Mouse (Mus musculus): ENCODE results near the gene Ly6g6e. TPM values are rescaled to one million over a fixed set of nuclear protein-coding genes. Genes with fewer than 3 reads are reported as not detected.
A peak's percentile ranks its signal among the peaks of the same experiment; 100 is the strongest.

The Ly6g6e gene
- polyA plus RNA-seq, 1 experiment from 2014 or later = 10.1 TPM

DNA sequence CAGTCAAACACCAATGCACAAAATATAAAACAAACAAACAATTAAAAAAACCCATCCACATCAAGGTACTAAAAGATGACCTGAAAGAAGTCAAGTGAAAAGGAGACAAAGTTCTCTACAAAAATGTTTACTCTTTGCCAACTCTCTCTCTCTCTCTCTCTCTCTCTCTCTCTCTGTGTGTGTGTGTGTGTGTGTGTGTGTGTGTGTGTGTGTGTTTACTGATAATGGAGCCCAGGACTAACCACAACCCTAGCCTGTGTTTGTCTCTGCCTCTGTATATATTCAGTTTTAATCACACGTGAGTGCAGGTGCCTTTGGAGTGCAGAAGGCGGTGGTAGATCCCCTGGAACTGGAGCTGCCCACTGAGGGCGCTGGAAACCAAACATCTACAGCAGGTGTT lies 19.6 kb upstream of the Ly6g6e start:
- no peak overlapping the region for H3K4me2 ChIP-seq (ENCODE audit: low read length)
- ATAC-seq (no peak), DNase-seq (ENCODE audit: low spot score) (no peak)
- H3K4me1 ChIP-seq (ENCODE audit: control insufficient read depth, insufficient read depth, low read length) = peaks cover 16% of the 10 kb centered on the region
- no peak overlapping the region for H3K27ac ChIP-seq (ENCODE audit: low read depth, low read length)
- H3K27me3 ChIP-seq (replicated peaks; ENCODE audit: control insufficient read depth, insufficient read depth, low read length) = no peaks in the 10 kb centered on the region
- no peak overlapping the region for H3K9ac ChIP-seq (ENCODE audit: low read length)
- no peak overlapping the region for H3K4me3 ChIP-seq (ENCODE audit: low read depth, low read length)
- WGBS = 83% methylated on average over 3 of the region's 3 CpGs
- peaks cover 66% of the 10 kb centered on the region for H3K36me3 ChIP-seq (ENCODE audit: control insufficient read depth, insufficient read depth, low read length)
- no peaks in the 10 kb centered on the region for H3K9me3 ChIP-seq (replicated peaks; ENCODE audit: control insufficient read depth, low read length)

DNA sequence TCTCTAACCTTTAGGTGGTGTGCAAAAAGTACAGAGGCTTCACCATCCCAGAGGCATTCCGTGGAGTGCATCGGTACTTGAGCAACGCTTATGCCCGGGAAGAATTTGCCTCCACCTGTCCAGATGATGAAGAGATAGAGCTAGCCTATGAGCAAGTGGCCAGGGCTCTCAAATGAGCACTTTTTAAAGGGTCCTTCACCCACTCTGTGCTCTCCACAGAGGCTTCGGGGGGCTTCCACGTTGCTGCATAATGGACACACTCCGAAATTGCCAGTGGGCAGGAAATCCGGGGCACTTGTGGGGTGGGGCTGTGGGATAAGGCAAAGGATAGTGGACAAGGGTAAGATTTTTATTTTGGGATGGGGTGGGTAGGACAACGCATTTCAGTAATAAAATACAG lies 18.4 kb upstream of the Ly6g6e start:
- peak overlapping the region; percentile 93; the same call in 1 of the 2 replicates for H3K27ac ChIP-seq (ENCODE audit: low read depth, low read length)
- WGBS = 75% methylated on average over 9 of the region's 9 CpGs
- peaks cover 68% of the 10 kb centered on the region for H3K36me3 ChIP-seq (ENCODE audit: control insufficient read depth, insufficient read depth, low read length)
- H3K4me3 ChIP-seq (ENCODE audit: low read depth, low read length) = peak overlapping the region; percentile 70; the same call in 1 of the 2 replicates
- H3K9me3 ChIP-seq (replicated peaks; ENCODE audit: control insufficient read depth, low read length) = no peaks in the 10 kb centered on the region
- peak overlapping the region; percentile 89 for H3K9ac ChIP-seq (ENCODE audit: low read length)
- no peaks in the 10 kb centered on the region for H3K27me3 ChIP-seq (replicated peaks; ENCODE audit: control insufficient read depth, insufficient read depth, low read length)
- H3K4me2 ChIP-seq (ENCODE audit: low read length) = peak overlapping the region; percentile 94
- ATAC-seq (no peak), DNase-seq (ENCODE audit: low spot score) (no peak)
- H3K4me1 ChIP-seq (ENCODE audit: control insufficient read depth, insufficient read depth, low read length) = peaks cover 13% of the 10 kb centered on the region

DNA sequence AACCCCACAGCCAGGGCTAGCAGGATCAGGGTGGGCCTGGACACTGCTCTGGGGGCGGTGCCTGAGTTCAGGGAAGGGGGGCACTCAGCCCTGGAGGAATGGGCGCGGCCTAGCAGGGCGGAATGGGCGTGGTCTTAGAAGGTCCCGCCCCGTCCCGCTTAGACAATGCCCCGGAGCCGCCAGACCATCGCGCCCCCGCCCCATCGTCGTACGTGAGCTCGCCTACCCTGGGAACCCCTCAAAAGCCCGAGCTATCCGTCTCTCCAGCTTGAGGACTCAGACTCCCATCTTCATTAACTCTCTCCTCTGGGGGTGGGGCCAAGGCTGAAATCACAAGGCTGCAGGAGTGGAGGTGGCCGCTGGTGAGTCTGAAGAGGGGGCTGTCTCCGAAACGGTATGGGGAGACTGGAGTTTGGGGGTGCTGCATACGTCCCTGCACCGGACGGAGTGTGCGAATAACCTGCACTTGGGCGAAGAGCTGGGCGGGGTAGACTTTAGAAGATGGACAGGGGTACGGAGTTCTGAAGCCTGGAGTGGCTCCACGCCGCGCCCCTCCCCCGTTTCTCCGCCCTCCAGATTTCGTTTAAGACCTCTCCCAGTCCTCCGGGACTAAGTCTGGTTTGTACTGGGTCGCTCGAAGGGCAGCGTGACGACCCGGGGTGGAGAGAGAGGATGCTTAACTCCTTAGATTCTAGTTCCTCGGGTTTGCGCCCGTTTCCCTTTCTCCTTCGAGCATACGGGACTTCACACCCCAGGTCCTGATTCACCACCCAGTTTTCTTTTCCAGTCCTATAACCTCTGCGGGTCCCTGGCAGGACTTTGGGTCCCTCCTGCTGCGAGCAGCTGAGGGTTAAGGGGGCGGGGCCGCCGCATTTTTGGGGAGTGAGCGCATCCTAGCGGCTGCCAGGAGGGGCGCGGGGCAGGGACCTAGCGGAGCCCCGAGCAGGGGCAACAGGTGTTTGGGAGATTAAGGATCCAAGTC lies 17.5 kb upstream of the Ly6g6e start, which contains the start of gene Ddah2:
Ddah2 (plus strand) TSS at position 125 of the 982 bp plus-strand sequence.
- WGBS = under 1% methylated on average over 57 of the region's 57 CpGs
- DNase-seq (ENCODE audit: low spot score) = peak; percentile 95
- H3K36me3 ChIP-seq (ENCODE audit: control insufficient read depth, insufficient read depth, low read length) = peaks cover 64% of the 10 kb centered on the region

DNA sequence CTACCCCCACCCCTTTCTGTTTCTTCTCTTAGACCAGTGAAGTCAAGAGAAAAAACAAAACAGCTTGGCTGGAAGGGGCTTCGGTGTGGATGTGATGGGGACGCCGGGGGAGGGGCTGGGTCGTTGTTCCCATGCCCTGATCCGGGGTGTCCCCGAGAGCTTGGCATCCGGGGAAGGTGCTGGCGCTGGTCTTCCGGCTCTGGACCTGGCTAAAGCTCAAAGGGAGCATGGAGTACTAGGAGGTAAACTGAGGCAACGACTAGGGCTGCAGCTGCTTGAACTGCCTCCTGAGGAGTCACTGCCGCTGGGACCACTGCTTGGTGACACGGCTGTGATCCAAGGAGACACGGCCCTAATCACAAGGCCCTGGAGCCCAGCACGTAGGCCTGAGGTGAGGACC lies 16.6 kb upstream of the Ly6g6e start:
- peak overlapping the region; percentile 70 for H3K4me3 ChIP-seq (ENCODE audit: low read depth, low read length)
- peaks cover 59% of the 10 kb centered on the region for H3K36me3 ChIP-seq (ENCODE audit: control insufficient read depth, insufficient read depth, low read length)
- H3K4me1 ChIP-seq (ENCODE audit: control insufficient read depth, insufficient read depth, low read length) = peaks cover 15% of the 10 kb centered on the region
- ATAC-seq (peak; percentile 1; the same call in 1 of the 2 replicates), DNase-seq (ENCODE audit: low spot score) (no peak)
- H3K9ac ChIP-seq (ENCODE audit: low read length) = peak overlapping the region; percentile 89
- WGBS = 20% methylated on average over 14 of the region's 14 CpGs
- peaks cover 12% of the 10 kb centered on the region for H3K27me3 ChIP-seq (replicated peaks; ENCODE audit: control insufficient read depth, insufficient read depth, low read length)
- H3K4me2 ChIP-seq (ENCODE audit: low read length) = peak overlapping the region; percentile 94
- H3K9me3 ChIP-seq (replicated peaks; ENCODE audit: control insufficient read depth, low read length) = no peaks in the 10 kb centered on the region
- peak overlapping the region; percentile 93; the same call in 1 of the 2 replicates for H3K27ac ChIP-seq (ENCODE audit: low read depth, low read length)

More for the DNA sequence above, 17.5 kb upstream of the Ly6g6e start, which contains the start of gene Ddah2:
- Histone ChIP-seq H3K9ac (ENCODE audit: low read length) (peak within 1 kb of the TSS; percentile 89), H3K9me3 (replicated peaks; ENCODE audit: control insufficient read depth, low read length) (no peaks in the 10 kb centered on the region), H3K4me1 (ENCODE audit: control insufficient read depth, insufficient read depth, low read length) (peaks cover 13% of the 10 kb centered on the region), H3K27ac (ENCODE audit: low read depth, low read length) (peak within 1 kb of the TSS; percentile 93), H3K4me2 (ENCODE audit: low read length) (peak within 1 kb of the TSS; percentile 94), H3K27me3 (replicated peaks; ENCODE audit: control insufficient read depth, insufficient read depth, low read length) (0 out of 2 replicates have a peak, but pooled peaks cover 5% of the 10 kb centered on the region), H3K4me3 (ENCODE audit: low read depth, low read length) (peak within 1 kb of the TSS; percentile 70)
- ATAC-seq = peak; percentile 92

DNA sequence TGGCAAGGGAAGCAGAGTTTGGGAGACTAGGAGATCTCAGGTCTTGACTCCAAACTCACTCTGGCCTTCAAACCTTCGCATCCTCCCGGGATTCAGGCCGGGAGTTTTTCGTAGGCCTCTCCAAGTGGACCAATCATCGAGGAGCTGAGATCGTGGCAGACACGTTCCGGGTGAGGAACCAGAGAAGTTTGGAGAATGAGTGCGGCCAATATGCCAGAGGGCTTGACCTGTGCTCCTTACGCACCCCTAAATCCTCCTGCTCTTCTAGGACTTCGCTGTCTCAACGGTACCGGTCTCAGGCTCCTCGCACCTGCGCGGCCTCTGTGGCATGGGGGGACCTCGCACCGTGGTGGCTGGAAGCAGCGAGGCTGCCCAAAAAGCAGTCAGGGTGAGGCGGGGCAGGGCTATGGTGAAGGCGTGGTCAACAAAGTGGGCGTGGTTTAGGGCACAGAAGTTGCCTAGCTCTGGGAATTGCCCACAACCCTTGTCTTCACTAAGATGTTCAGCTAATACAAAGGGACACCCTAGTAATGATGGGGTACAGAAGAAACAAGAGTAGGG lies 15.9 kb upstream of the Ly6g6e start:
- Histone ChIP-seq H3K4me2 (ENCODE audit: low read length) (peak overlapping the region; percentile 94), H3K27ac (ENCODE audit: low read depth, low read length) (no peak overlapping the region), H3K4me1 (ENCODE audit: control insufficient read depth, insufficient read depth, low read length) (peaks cover 20% of the 10 kb centered on the region), H3K4me3 (ENCODE audit: low read depth, low read length) (peak overlapping the region; percentile 70), H3K9me3 (replicated peaks; ENCODE audit: control insufficient read depth, low read length) (no peaks in the 10 kb centered on the region), H3K9ac (ENCODE audit: low read length) (peak overlapping the region; percentile 89; the same call in 1 of the 2 replicates), H3K27me3 (replicated peaks; ENCODE audit: control insufficient read depth, insufficient read depth, low read length) (peaks cover 19% of the 10 kb centered on the region), H3K36me3 (ENCODE audit: control insufficient read depth, insufficient read depth, low read length) (peaks cover 51% of the 10 kb centered on the region)
- no peak for ATAC-seq
- 60% methylated on average over 22 of the region's 22 CpGs for WGBS
- DNase-seq (ENCODE audit: low spot score) = no peak

DNA sequence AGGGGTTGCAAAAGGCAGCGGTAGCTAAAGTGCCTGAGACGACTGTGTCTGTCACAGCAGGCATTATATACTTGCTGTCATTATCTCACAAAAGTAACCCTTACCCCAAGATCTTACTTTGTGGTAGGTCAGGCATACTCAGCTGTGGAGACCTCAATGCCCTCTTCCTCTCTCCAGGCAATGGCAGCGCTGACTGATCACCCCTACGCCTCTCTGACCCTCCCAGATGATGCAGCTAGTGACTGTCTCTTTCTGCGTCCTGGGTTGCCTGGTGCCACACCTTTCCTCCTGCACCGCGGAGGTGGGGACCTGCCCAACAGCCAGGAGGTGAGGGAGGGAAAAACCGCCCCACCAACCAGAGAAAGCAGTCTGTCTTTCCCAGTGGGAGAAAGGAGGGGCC lies 15.4 kb upstream of the Ly6g6e start:
- ATAC-seq = no peak
- H3K4me3 ChIP-seq (ENCODE audit: low read depth, low read length) = no peak overlapping the region
- WGBS = 84% methylated on average over 8 of the region's 8 CpGs
- DNase-seq (ENCODE audit: low spot score) = no peak
- no peaks in the 10 kb centered on the region for H3K9me3 ChIP-seq (replicated peaks; ENCODE audit: control insufficient read depth, low read length)
- H3K4me1 ChIP-seq (ENCODE audit: control insufficient read depth, insufficient read depth, low read length) = peaks cover 20% of the 10 kb centered on the region
- H3K4me2 ChIP-seq (ENCODE audit: low read length) = no peak overlapping the region; the same call in 1 of the 2 replicates
- no peak overlapping the region for H3K27ac ChIP-seq (ENCODE audit: low read depth, low read length)
- no peak overlapping the region for H3K9ac ChIP-seq (ENCODE audit: low read length)
- H3K36me3 ChIP-seq (ENCODE audit: control insufficient read depth, insufficient read depth, low read length) = peaks cover 46% of the 10 kb centered on the region
- H3K27me3 ChIP-seq (replicated peaks; ENCODE audit: control insufficient read depth, insufficient read depth, low read length) = peaks cover 24% of the 10 kb centered on the region

DNA sequence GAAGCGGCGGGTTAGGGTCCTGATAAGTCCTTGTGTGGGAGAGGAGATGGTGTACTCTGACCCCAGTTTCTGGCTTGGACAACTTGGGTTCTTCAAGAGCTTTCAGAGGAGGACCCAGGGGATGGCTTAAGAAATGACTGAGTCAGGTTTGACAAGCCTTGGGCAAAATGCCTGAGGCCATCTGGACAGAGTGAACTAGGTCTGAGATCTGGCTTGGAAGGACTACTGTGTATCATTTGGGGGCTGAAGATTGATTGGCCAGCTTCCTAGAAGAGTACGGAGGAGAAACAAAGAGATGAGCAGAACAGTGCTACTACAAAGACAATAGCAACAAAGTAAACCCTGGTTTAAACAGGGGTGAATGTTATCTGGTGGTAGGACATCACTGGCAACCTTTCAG lies 13.2 kb upstream of the Ly6g6e start:
- no peak for DNase-seq (ENCODE audit: low spot score)
- Histone ChIP-seq H3K4me3 (ENCODE audit: low read depth, low read length) (no peak overlapping the region), H3K9ac (ENCODE audit: low read length) (no peak overlapping the region), H3K9me3 (replicated peaks; ENCODE audit: control insufficient read depth, low read length) (no peaks in the 10 kb centered on the region), H3K4me1 (ENCODE audit: control insufficient read depth, insufficient read depth, low read length) (peaks cover 20% of the 10 kb centered on the region), H3K4me2 (ENCODE audit: low read length) (no peak overlapping the region), H3K36me3 (ENCODE audit: control insufficient read depth, insufficient read depth, low read length) (peaks cover 29% of the 10 kb centered on the region), H3K27me3 (replicated peaks; ENCODE audit: control insufficient read depth, insufficient read depth, low read length) (peaks cover 32% of the 10 kb centered on the region), H3K27ac (ENCODE audit: low read depth, low read length) (no peak overlapping the region)
- WGBS = 93% methylated on average over 3 of the region's 3 CpGs
- no peak for ATAC-seq

DNA sequence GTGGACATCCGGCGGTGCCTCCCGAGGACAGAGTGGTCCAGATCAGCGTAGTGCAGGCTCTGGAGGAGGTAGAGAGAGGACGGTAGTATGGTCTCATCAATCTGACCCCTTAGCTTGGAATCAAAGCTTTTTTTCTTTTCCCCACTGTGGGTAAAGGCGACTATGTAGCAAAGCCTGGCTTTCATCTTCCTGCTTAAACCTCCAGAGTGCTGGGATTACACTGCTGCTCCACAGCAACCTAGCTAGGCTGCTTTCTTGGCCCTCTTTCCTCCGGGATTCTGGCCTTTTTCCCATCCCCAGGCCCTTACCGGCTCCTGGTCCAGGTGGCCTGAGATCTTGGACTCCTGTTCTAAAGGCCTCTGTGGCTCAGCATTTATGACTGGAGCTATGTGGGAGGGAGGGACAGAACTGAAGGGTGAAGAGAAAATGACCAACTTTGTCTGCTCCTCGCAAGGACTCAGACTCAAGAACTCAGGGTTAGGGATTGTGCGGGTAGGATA lies 12.3 kb upstream of the Ly6g6e start:
- no peak overlapping the region for H3K27ac ChIP-seq (ENCODE audit: low read depth, low read length)
- 32% methylated on average over 10 of the region's 10 CpGs for WGBS
- no peak for DNase-seq (ENCODE audit: low spot score)
- ATAC-seq = no peak
- H3K9ac ChIP-seq (ENCODE audit: low read length) = no peak overlapping the region
- peaks cover 32% of the 10 kb centered on the region for H3K27me3 ChIP-seq (replicated peaks; ENCODE audit: control insufficient read depth, insufficient read depth, low read length)
- 0 out of 2 replicates have a peak overlapping the region, but pooled peaks have one; percentile 17 for H3K4me3 ChIP-seq (ENCODE audit: low read depth, low read length)
- H3K4me2 ChIP-seq (ENCODE audit: low read length) = no peak overlapping the region; the same call in 1 of the 2 replicates
- H3K36me3 ChIP-seq (ENCODE audit: control insufficient read depth, insufficient read depth, low read length) = peaks cover 28% of the 10 kb centered on the region
- peaks cover 17% of the 10 kb centered on the region for H3K4me1 ChIP-seq (ENCODE audit: control insufficient read depth, insufficient read depth, low read length)
- H3K9me3 ChIP-seq (replicated peaks; ENCODE audit: control insufficient read depth, low read length) = no peaks in the 10 kb centered on the region

All from forebrain, embryonic 14.5 days (tissue).